Mouse (Mus musculus): ENCODE measurements at regions not wholly inside any gene's neighbourhood (a gene's known extent, or its start where the extent isn't known, plus 50 kb on each side); places are given as distances from the start of the nearest gene placed in this dataset.

DNA sequence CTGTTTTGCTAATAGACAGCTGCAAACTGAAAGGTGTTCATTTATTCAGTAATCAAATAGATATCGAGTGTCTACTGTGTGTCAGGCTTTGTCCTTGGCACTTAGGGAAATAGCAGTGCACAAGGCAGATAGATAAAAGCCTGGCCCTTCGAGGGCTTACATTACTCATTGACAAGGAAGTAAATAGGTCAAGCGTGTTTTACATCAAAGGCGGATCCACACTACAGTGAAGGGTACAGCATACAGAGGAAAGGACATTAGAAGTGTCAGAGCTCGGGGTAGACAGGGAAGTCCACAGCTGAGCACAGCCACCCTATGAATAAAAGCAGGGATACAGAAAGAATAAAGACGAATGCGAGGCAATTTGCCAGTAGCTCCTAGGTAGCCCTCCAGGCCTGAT is 251.6 kb upstream of the Zfp703 start:
- TF ChIP-seq CTCF (IDR thresholded peaks at IDR 0.05; ENCODE audit: low read depth, low read length), result no peak
- TF ChIP-seq EP300 (IDR thresholded peaks at IDR 0.05; ENCODE audit: insufficient read depth, low read depth, low read length), result no peak
- TF ChIP-seq POLR2A (IDR thresholded peaks at IDR 0.05; ENCODE audit: insufficient read depth, low read length), result no peak
